Mouse (Mus musculus): ENCODE measurements around the gene Cracr2b.

DNA sequence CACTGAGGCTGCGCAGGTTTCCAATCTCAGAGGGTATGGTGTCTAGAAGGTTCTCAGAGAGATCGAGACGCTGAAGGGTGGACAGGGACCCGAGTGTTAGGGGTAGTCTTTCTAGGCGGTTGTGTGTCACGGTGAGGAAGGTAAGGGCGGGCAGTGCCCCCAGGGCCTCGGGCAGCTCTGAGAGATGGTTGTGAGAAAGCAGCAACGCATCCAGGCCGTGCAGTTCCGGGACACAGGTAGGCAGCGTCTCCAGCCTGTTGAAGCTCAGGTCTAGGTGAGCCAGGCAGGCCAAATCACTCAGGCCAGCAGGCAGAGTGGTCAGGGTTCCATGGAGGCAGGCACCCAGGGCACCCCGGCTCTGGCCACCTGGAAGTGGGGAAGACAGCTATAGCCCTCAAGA is 18.7 kb upstream of the Cracr2b start:
- TF ChIP-seq GATA1 (IDR thresholded peaks at IDR 0.05; ENCODE audit: low read length) (no peak), TAL1 (IDR thresholded peaks at IDR 0.05; ENCODE audit: low read length) (no peak)

All from erythroblast, embryonic 14.5 days (primary cell).